Mouse (Mus musculus): ENCODE data around the gene Slc35b1. TPM values are rescaled to one million over a fixed set of nuclear protein-coding genes. Genes with fewer than 3 reads are reported as not detected.
A peak's percentile ranks its signal among the peaks of the same experiment; 100 is the strongest.

Gene Slc35b1
- polyA plus RNA-seq, 1 experiment from 2014 or later = 125 TPM

DNA sequence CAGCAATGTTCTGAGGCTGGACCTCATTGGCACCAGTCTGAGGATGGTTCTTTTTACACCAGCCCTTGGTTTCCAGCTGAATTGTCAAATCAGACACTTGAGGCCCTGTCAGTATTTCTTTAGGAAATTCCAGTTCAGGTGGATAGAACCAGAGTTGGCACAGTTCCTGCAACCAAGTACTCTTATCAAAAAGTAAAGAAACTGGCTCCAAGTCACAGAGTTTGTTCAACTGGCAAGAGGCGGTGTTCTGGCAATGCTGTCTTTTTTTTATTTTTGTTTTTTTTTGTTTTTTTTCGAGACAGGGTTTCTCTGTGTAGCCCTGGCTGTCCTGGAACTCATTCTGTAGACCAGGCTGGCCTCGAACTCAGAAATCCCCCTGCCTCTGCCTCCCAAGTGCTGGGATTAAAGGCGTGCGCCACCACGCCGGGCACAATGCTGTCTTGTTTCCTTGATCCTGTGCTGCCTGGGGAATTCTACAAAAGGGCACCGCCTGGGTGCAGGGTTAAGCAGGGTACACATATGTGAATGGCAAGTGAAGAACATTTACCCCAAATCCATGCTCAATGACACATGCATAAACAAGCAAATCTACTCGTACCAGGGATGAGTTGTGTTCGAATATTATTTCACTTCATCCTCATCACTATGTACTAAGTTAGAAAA lies 25.1 kb downstream of the Slc35b1 start:
- H3K4me2 ChIP-seq = no peak overlapping the region
- no peak overlapping the region for H3K4me3 ChIP-seq (replicated peaks)
- H3K9me3 ChIP-seq = no peaks in the 10 kb centered on the region
- H3K36me3 ChIP-seq = no peaks in the 10 kb centered on the region
- no peak for ATAC-seq (ENCODE audit: insufficient number of reproducible peaks, insufficient read depth, low FRiP score, low TSS enrichment, low read depth)
- no peaks in the 10 kb centered on the region for H3K27me3 ChIP-seq
- WGBS = 90% methylated on average over 10 of the region's 10 CpGs
- no peak overlapping the region for H3K9ac ChIP-seq (replicated peaks)
- H3K27ac ChIP-seq = no peak overlapping the region
- peaks cover 7% of the 10 kb centered on the region; the same call in 1 of the 2 replicates for H3K4me1 ChIP-seq (replicated peaks)

- peaks cover 18% of the 10 kb centered on the region for H3K4me1 ChIP-seq (replicated peaks)
- H3K4me2 ChIP-seq = no peak overlapping the region
- H3K27ac ChIP-seq = no peak overlapping the region
- H3K4me3 ChIP-seq (replicated peaks) = no peak overlapping the region
- WGBS = 56% methylated on average over 6 of the region's 6 CpGs
- H3K36me3 ChIP-seq = no peaks in the 10 kb centered on the region
- H3K27me3 ChIP-seq = no peaks in the 10 kb centered on the region
- H3K9ac ChIP-seq (replicated peaks) = no peak overlapping the region
- no peak for ATAC-seq (ENCODE audit: insufficient number of reproducible peaks, insufficient read depth, low FRiP score, low TSS enrichment, low read depth)
- H3K9me3 ChIP-seq = no peaks in the 10 kb centered on the region
Measured at GRCm38 (mm10) chr11:95411453-95412013, 27.0 kb downstream of the Slc35b1 start.

- H3K4me2 ChIP-seq = no peak overlapping the region
- no peaks in the 10 kb centered on the region for H3K9me3 ChIP-seq
- H3K27ac ChIP-seq = no peak overlapping the region
- no peak overlapping the region for H3K9ac ChIP-seq (replicated peaks)
- WGBS = 90% methylated on average over 3 of the region's 3 CpGs
- peaks cover 18% of the 10 kb centered on the region for H3K4me1 ChIP-seq (replicated peaks)
- no peak for ATAC-seq (ENCODE audit: insufficient number of reproducible peaks, insufficient read depth, low FRiP score, low TSS enrichment, low read depth)
- no peaks in the 10 kb centered on the region for H3K27me3 ChIP-seq
- no peak overlapping the region for H3K4me3 ChIP-seq (replicated peaks)
- no peaks in the 10 kb centered on the region for H3K36me3 ChIP-seq
Measured at GRCm38 (mm10) chr11:95412615-95413014, 28.1 kb downstream of the Slc35b1 start.

GRCm38 (mm10) chr11:95413641-95414535 lies 29.4 kb downstream of the Slc35b1 start, which contains the start of gene Spop:
TSS of gene Spop (plus strand) at chr11:95414080.
- Histone ChIP-seq H3K4me2 (peak within 1 kb of the TSS; percentile 67), H3K9me3 (no peaks in the 10 kb centered on the region), H3K4me1 (replicated peaks) (peaks cover 18% of the 10 kb centered on the region), H3K27ac (peak within 1 kb of the TSS; percentile 94), H3K4me3 (replicated peaks) (peak within 1 kb of the TSS; percentile 59), H3K36me3 (peaks cover 6% of the 10 kb centered on the region; the same call in 1 of the 2 replicates), H3K27me3 (no peaks in the 10 kb centered on the region), H3K9ac (replicated peaks) (peak within 1 kb of the TSS; percentile 75)
- 2% methylated on average over 54 of the region's 58 CpGs for WGBS
- ATAC-seq (ENCODE audit: insufficient number of reproducible peaks, insufficient read depth, low FRiP score, low TSS enrichment, low read depth) = peak; percentile 85

DNA sequence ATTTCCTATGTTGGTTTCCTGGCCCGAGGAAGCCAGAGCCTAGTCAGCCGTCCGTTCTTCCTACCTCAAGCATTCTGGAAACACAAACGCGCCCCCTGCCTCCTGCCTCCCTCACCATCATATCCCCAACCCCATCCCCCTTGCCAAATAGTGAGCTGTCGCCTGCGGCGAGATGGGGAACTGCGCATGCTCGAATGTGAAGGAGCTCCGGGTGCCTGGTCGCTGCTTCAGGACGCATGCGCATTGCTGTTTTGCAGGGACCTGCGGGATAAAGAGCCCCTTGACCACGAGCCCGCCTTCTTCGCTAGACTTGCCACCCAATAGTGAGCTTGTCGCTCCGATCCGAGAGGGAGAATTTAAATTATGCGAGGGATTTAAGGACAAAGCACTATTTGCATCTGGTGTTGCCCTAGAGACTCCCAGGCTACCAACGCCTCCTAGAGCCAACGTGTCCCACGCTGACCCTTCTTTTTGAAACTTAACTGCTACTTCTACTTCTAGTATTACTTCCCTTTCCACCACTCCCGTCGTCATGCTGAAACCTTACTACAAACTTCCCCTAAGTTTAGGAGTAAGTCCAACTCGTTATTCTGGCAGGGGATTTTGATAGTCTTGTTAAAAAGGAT lies 30.2 kb downstream of the Slc35b1 start:
- Histone ChIP-seq H3K27me3 (no peaks in the 10 kb centered on the region), H3K27ac (peak overlapping the region; percentile 94), H3K9ac (replicated peaks) (peak overlapping the region; percentile 75), H3K4me2 (peak overlapping the region; percentile 67), H3K4me1 (replicated peaks) (peaks cover 18% of the 10 kb centered on the region), H3K4me3 (replicated peaks) (peak overlapping the region; percentile 59), H3K36me3 (peaks cover 13% of the 10 kb centered on the region), H3K9me3 (no peaks in the 10 kb centered on the region)
- peak; percentile 86 for ATAC-seq (ENCODE audit: insufficient number of reproducible peaks, insufficient read depth, low FRiP score, low TSS enrichment, low read depth)
- WGBS = under 1% methylated on average over 28 of the region's 28 CpGs

GRCm38 (mm10) chr11:95415931-95416330 lies 31.4 kb downstream of the Slc35b1 start:
- no peak for ATAC-seq (ENCODE audit: insufficient number of reproducible peaks, insufficient read depth, low FRiP score, low TSS enrichment, low read depth)
- H3K27me3 ChIP-seq = no peaks in the 10 kb centered on the region
- peak overlapping the region; percentile 67 for H3K4me2 ChIP-seq
- peaks cover 17% of the 10 kb centered on the region for H3K36me3 ChIP-seq
- peak overlapping the region; percentile 59 for H3K4me3 ChIP-seq (replicated peaks)
- 0 out of 2 replicates have a peak overlapping the region, but pooled peaks have one; percentile 27 for H3K9ac ChIP-seq (replicated peaks)
- no peaks in the 10 kb centered on the region for H3K9me3 ChIP-seq
- H3K27ac ChIP-seq = no peak overlapping the region
- H3K4me1 ChIP-seq (replicated peaks) = peaks cover 18% of the 10 kb centered on the region

GRCm38 (mm10) chr11:95417341-95417740 lies 32.8 kb downstream of the Slc35b1 start:
- ATAC-seq (ENCODE audit: insufficient number of reproducible peaks, insufficient read depth, low FRiP score, low TSS enrichment, low read depth) = no peak
- WGBS = 86% methylated on average over 5 of the region's 5 CpGs
- no peaks in the 10 kb centered on the region for H3K9me3 ChIP-seq

GRCm38 (mm10) chr11:95420880-95421435 lies 36.5 kb downstream of the Slc35b1 start:
- Histone ChIP-seq H3K27me3 (no peaks in the 10 kb centered on the region), H3K9me3 (no peaks in the 10 kb centered on the region), H3K9ac (replicated peaks) (no peak overlapping the region), H3K4me1 (replicated peaks) (peaks cover 4% of the 10 kb centered on the region), H3K27ac (no peak overlapping the region), H3K36me3 (peaks cover 23% of the 10 kb centered on the region), H3K4me3 (replicated peaks) (no peak overlapping the region), H3K4me2 (no peak overlapping the region)
- WGBS = 90% methylated on average over 2 of the region's 2 CpGs
- no peak for ATAC-seq (ENCODE audit: insufficient number of reproducible peaks, insufficient read depth, low FRiP score, low TSS enrichment, low read depth)

More at GRCm38 (mm10) chr11:95417341-95417740, 32.8 kb downstream of the Slc35b1 start:
- Histone ChIP-seq H3K27ac (no peak overlapping the region), H3K4me2 (no peak overlapping the region), H3K27me3 (no peaks in the 10 kb centered on the region), H3K4me3 (replicated peaks) (no peak overlapping the region), H3K9ac (replicated peaks) (no peak overlapping the region), H3K4me1 (replicated peaks) (peaks cover 11% of the 10 kb centered on the region), H3K36me3 (peaks cover 22% of the 10 kb centered on the region)

- H3K27me3 ChIP-seq = no peaks in the 10 kb centered on the region
- H3K4me1 ChIP-seq (replicated peaks) = no peaks in the 10 kb centered on the region
- H3K9me3 ChIP-seq = no peaks in the 10 kb centered on the region
- no peak overlapping the region for H3K9ac ChIP-seq (replicated peaks)
- WGBS = 90% methylated on average over 3 of the region's 3 CpGs
- H3K36me3 ChIP-seq = peaks cover 20% of the 10 kb centered on the region
- H3K27ac ChIP-seq = no peak overlapping the region
- no peak for ATAC-seq (ENCODE audit: insufficient number of reproducible peaks, insufficient read depth, low FRiP score, low TSS enrichment, low read depth)
- no peak overlapping the region for H3K4me3 ChIP-seq (replicated peaks)
- H3K4me2 ChIP-seq = no peak overlapping the region
Measured at GRCm38 (mm10) chr11:95423505-95423904, 39.0 kb downstream of the Slc35b1 start.

DNA sequence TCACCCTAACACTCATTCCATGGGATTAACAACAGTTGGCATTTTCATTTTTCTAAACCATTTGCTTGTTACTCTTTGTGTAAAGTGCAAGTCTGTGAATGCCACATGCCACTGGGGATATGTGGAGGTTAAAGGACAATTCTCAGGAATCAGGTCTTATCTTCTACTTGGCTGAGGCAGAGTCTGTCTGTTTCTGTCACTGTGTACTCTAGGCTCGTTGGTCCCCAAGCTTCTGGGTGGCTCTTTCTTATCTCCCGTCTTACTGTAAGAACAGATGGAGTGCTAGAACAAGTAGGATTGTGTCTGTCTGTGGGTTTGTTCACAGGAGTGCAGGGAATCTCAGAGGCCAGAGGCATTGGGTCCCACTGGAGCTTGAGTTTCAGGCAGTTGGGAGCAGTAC lies 46.9 kb downstream of the Slc35b1 start:
- peaks cover 6% of the 10 kb centered on the region; the same call in 1 of the 2 replicates for H3K36me3 ChIP-seq
- H3K4me1 ChIP-seq (replicated peaks) = no peaks in the 10 kb centered on the region
- no peaks in the 10 kb centered on the region for H3K27me3 ChIP-seq
- no peak for ATAC-seq (ENCODE audit: insufficient number of reproducible peaks, insufficient read depth, low FRiP score, low TSS enrichment, low read depth)
- no peak overlapping the region for H3K9ac ChIP-seq (replicated peaks)
- H3K4me2 ChIP-seq = no peak overlapping the region
- no peaks in the 10 kb centered on the region for H3K9me3 ChIP-seq
- no peak overlapping the region for H3K27ac ChIP-seq
- 89% methylated on average over 2 of the region's 2 CpGs for WGBS
- H3K4me3 ChIP-seq (replicated peaks) = no peak overlapping the region

All from limb, embryonic 12.5 days (tissue).